Mouse (Mus musculus) liver, embryonic 16.5 days (tissue): ENCODE data around the gene Atp6v0e2. TPM values are rescaled to one million over a fixed set of nuclear protein-coding genes. Genes with fewer than 3 reads are reported as not detected.

ENCODE experiments used
- ATAC-seq: fragments of 200-750 bp; cut with Nextera tagmentation; 2 replicates; pipeline ENCODE4 v1.8.0; 2017; ENCODE audit warnings: low read depth, mild to moderate bottlenecking, moderate number of reproducible peaks, moderate library complexity
- H3K27ac ChIP-seq: fragments of 300-500 bp; sonication (generic); 2 replicates; pipeline ENCODE4 v1.5.1; 2014; ENCODE audit warnings: mild to moderate bottlenecking, low read length
- H3K27me3 ChIP-seq: fragments of 300-500 bp; sonication (generic); 2 replicates; pipeline ENCODE4 v1.6.1; 2014; ENCODE audit warnings: low read depth, low read length, mixed read lengths; ENCODE audit not compliant: control insufficient read depth, insufficient read depth
- H3K36me3 ChIP-seq: fragments of 300-500 bp; sonication (generic); 2 replicates; pipeline ENCODE4 v1.6.1; 2014; ENCODE audit warnings: mild to moderate bottlenecking; ENCODE audit not compliant: control insufficient read depth, insufficient read depth
- H3K4me1 ChIP-seq: fragments of 300-500 bp; sonication (generic); 2 replicates; pipeline ENCODE4 v1.6.1; 2014; ENCODE audit warnings: low read depth, low read length, mixed read lengths; ENCODE audit not compliant: control insufficient read depth
- H3K4me2 ChIP-seq: fragments of 300-500 bp; sonication (generic); 2 replicates; pipeline ENCODE4 v1.6.1; 2014; ENCODE audit warnings: low read depth, low read length, mixed read lengths
- H3K4me3 ChIP-seq: fragments of 300-500 bp; sonication (generic); 2 replicates; pipeline ENCODE4 v1.5.1; 2014; ENCODE audit warnings: low read depth, mild to moderate bottlenecking, low read length
- H3K9ac ChIP-seq: fragments of 300-500 bp; sonication (generic); 2 replicates; pipeline ENCODE4 v1.6.1; 2014; ENCODE audit warnings: low read depth, low read length
- H3K9me3 ChIP-seq: fragments of 300-500 bp; sonication (generic); replicated peaks from 2 replicates; pipeline ENCODE4 v1.6.1; 2016; ENCODE audit warnings: low read length; ENCODE audit not compliant: control insufficient read depth
- WGBS: fragments of 180-500 bp; shearing (Covaris S2); extraction: QIAGEN DNeasy Blood & Tissue Kit; methylation state at CpG from one replicate; pipeline ENCODE4 v1.1.7; 2014; ENCODE audit not compliant: insufficient replicate concordance; 5-methylcytosine and 5-hydroxymethylcytosine counted together
- polyA plus RNA-seq: library from polyadenylated mRNA; unstranded; fragments of >200 nt; fragmentation: Nextera tagmentation; extraction: Ambion mirVana; gene quantifications from 2 replicates; pipeline ENCODE4 v1.2.1, GENCODE M21; 2015

The Atp6v0e2 gene
- polyA plus RNA-seq, 1 experiment from 2014 or later: 1.0 TPM

- Histone ChIP-seq H3K4me2 (no peak overlapping the region), H3K4me3 (no peak overlapping the region), H3K9ac (no peak overlapping the region), H3K27me3 (no peaks in the 10 kb centered on the region), H3K4me1 (no peaks in the 10 kb centered on the region), H3K27ac (no peak overlapping the region), H3K9me3 (no peaks in the 10 kb centered on the region), H3K36me3 (no peaks in the 10 kb centered on the region)
- 55% methylated on average over 4 of the region's 4 CpGs for WGBS
- ATAC-seq: no peak
Observed at GRCm38 (mm10) chr6:48546858-48547257, 9.4 kb downstream of the Atp6v0e2 start.

GRCm38 (mm10) chr6:48548314-48548713 lies 10.9 kb downstream of the Atp6v0e2 start:
- ATAC-seq: no peak
- no peak overlapping the region for H3K4me3 ChIP-seq
- 59% methylated on average over 6 of the region's 6 CpGs for WGBS

GRCm38 (mm10) chr6:48552918-48553317 lies 15.5 kb downstream of the Atp6v0e2 start:
- Histone ChIP-seq H3K27ac (no peak overlapping the region), H3K36me3 (no peaks in the 10 kb centered on the region), H3K4me2 (no peak overlapping the region), H3K27me3 (no peaks in the 10 kb centered on the region), H3K9me3 (no peaks in the 10 kb centered on the region), H3K4me3 (no peak overlapping the region), H3K9ac (no peak overlapping the region), H3K4me1 (no peaks in the 10 kb centered on the region)
- 43% methylated on average over 4 of the region's 4 CpGs for WGBS
- no peak for ATAC-seq

More at GRCm38 (mm10) chr6:48548314-48548713, 10.9 kb downstream of the Atp6v0e2 start:
- H3K36me3 ChIP-seq: no peaks in the 10 kb centered on the region
- no peaks in the 10 kb centered on the region for H3K27me3 ChIP-seq
- no peak overlapping the region for H3K9ac ChIP-seq
- no peaks in the 10 kb centered on the region for H3K9me3 ChIP-seq
- no peak overlapping the region for H3K27ac ChIP-seq
- H3K4me1 ChIP-seq: no peaks in the 10 kb centered on the region
- no peak overlapping the region for H3K4me2 ChIP-seq

GRCm38 (mm10) chr6:48553819-48554218 lies 16.4 kb downstream of the Atp6v0e2 start:
- Histone ChIP-seq H3K9me3 (no peaks in the 10 kb centered on the region), H3K4me1 (no peaks in the 10 kb centered on the region), H3K4me3 (no peak overlapping the region), H3K36me3 (no peaks in the 10 kb centered on the region), H3K9ac (no peak overlapping the region), H3K27ac (peak overlapping the region; percentile 89; the same call in 1 of the 2 replicates), H3K4me2 (peak overlapping the region; percentile 51; the same call in 1 of the 2 replicates), H3K27me3 (no peaks in the 10 kb centered on the region)
- 63% methylated on average over 4 of the region's 4 CpGs for WGBS
- no peak for ATAC-seq

- no peaks in the 10 kb centered on the region for H3K4me1 ChIP-seq
- H3K9ac ChIP-seq: peak within 1 kb of the TSS; percentile 3
- peak; percentile 93 for ATAC-seq
- H3K27ac ChIP-seq: peak within 1 kb of the TSS; percentile 89
- H3K27me3 ChIP-seq: no peaks in the 10 kb centered on the region
- H3K9me3 ChIP-seq: no peaks in the 10 kb centered on the region
- under 1% methylated on average over 39 of the region's 39 CpGs for WGBS
- H3K4me3 ChIP-seq: peak within 1 kb of the TSS; percentile 58
- H3K36me3 ChIP-seq: no peaks in the 10 kb centered on the region
- peak within 1 kb of the TSS; percentile 51 for H3K4me2 ChIP-seq
Observed at GRCm38 (mm10) chr6:48554280-48555103, 17.1 kb downstream of the Atp6v0e2 start, which contains the start of gene Lrrc61. Lrrc61 (plus strand) TSS chr6:48554796.

- Histone ChIP-seq H3K36me3 (no peaks in the 10 kb centered on the region), H3K27ac (peak overlapping the region; percentile 89), H3K9ac (peak overlapping the region; percentile 3), H3K4me1 (no peaks in the 10 kb centered on the region), H3K27me3 (no peaks in the 10 kb centered on the region), H3K4me2 (peak overlapping the region; percentile 51), H3K4me3 (peak overlapping the region; percentile 58), H3K9me3 (no peaks in the 10 kb centered on the region)
- ATAC-seq: peak; percentile 62; the same call in 1 of the 2 replicates
- WGBS: 23% methylated on average over 13 of the region's 14 CpGs
Observed at GRCm38 (mm10) chr6:48555104-48555890, 17.9 kb downstream of the Atp6v0e2 start.

- H3K4me2 ChIP-seq: no peak overlapping the region
- H3K4me3 ChIP-seq: no peak overlapping the region
- WGBS: 65% methylated on average over 3 of the region's 3 CpGs
- H3K9me3 ChIP-seq: no peaks in the 10 kb centered on the region
- H3K9ac ChIP-seq: no peak overlapping the region
- no peaks in the 10 kb centered on the region for H3K4me1 ChIP-seq
- H3K27ac ChIP-seq: no peak overlapping the region
- no peaks in the 10 kb centered on the region for H3K27me3 ChIP-seq
- no peak for ATAC-seq
- H3K36me3 ChIP-seq: no peaks in the 10 kb centered on the region
Observed at GRCm38 (mm10) chr6:48555956-48556355, 18.5 kb downstream of the Atp6v0e2 start.

GRCm38 (mm10) chr6:48565693-48566310 lies 28.4 kb downstream of the Atp6v0e2 start:
- Histone ChIP-seq H3K27me3 (no peaks in the 10 kb centered on the region), H3K4me1 (no peaks in the 10 kb centered on the region; the same call in 1 of the 2 replicates), H3K27ac (no peak overlapping the region), H3K4me3 (no peak overlapping the region), H3K9me3 (no peaks in the 10 kb centered on the region), H3K9ac (no peak overlapping the region), H3K36me3 (no peaks in the 10 kb centered on the region), H3K4me2 (no peak overlapping the region)
- no peak for ATAC-seq
- 67% methylated on average over 4 of the region's 4 CpGs for WGBS
